Mouse (Mus musculus): ENCODE results near the gene Spry2. TPM values are rescaled to one million over a fixed set of nuclear protein-coding genes. Genes with fewer than 3 reads are reported as not detected.
A peak's percentile ranks its signal among the peaks of the same experiment; 100 is the strongest.

The Spry2 gene
- polyA plus RNA-seq, 1 experiment from 2014 or later: 88.9 TPM

- H3K27ac ChIP-seq (ENCODE audit: low read length): 0 out of 2 replicates have a peak overlapping the region, but pooled peaks have one; percentile 0
- H3K36me3 ChIP-seq (ENCODE audit: insufficient read depth, low read length): no peaks in the 10 kb centered on the region
- no peaks in the 10 kb centered on the region for H3K9me3 ChIP-seq (ENCODE audit: low read length)
- H3K4me1 ChIP-seq (ENCODE audit: insufficient read depth, low read depth, low read length): peaks cover 7% of the 10 kb centered on the region; the same call in 1 of the 2 replicates
- no peak for TF ChIP-seq EP300 (IDR thresholded peaks at IDR 0.05)
- no peak for TF ChIP-seq CTCF (IDR thresholded peaks at IDR 0.05)
- no peak overlapping the region for H3K4me2 ChIP-seq (replicated peaks; ENCODE audit: low read depth, low read length)
- no peak overlapping the region for H3K9ac ChIP-seq (replicated peaks; ENCODE audit: low read depth)
- peak; percentile 18; the same call in 1 of the 2 replicates for ATAC-seq
- no peak for DNase-seq (ENCODE audit: low spot score)
- no peaks in the 10 kb centered on the region for H3K27me3 ChIP-seq (replicated peaks; ENCODE audit: insufficient read depth, low read length)
- 16% methylated on average over 5 of the region's 5 CpGs for WGBS
- no peak overlapping the region for H3K4me3 ChIP-seq (ENCODE audit: low read depth, low read length)
Observed at GRCm38 (mm10) chr14:105922427-105922826, 25.8 kb upstream of the Spry2 start.

- Histone ChIP-seq H3K9ac (replicated peaks; ENCODE audit: low read depth) (no peak overlapping the region), H3K36me3 (ENCODE audit: insufficient read depth, low read length) (no peaks in the 10 kb centered on the region), H3K4me1 (ENCODE audit: insufficient read depth, low read depth, low read length) (peaks cover 7% of the 10 kb centered on the region; the same call in 1 of the 2 replicates), H3K27ac (ENCODE audit: low read length) (no peak overlapping the region), H3K27me3 (replicated peaks; ENCODE audit: insufficient read depth, low read length) (no peaks in the 10 kb centered on the region), H3K4me3 (ENCODE audit: low read depth, low read length) (no peak overlapping the region), H3K4me2 (replicated peaks; ENCODE audit: low read depth, low read length) (peak overlapping the region; percentile 23; the same call in 1 of the 2 replicates), H3K9me3 (ENCODE audit: low read length) (no peaks in the 10 kb centered on the region)
- DNase-seq (ENCODE audit: low spot score) (peak; percentile 41), ATAC-seq (no peak; the same call in 1 of the 2 replicates)
- WGBS: 4% methylated on average over 8 of the region's 8 CpGs
- TF ChIP-seq CTCF (IDR thresholded peaks at IDR 0.05) (no peak), EP300 (IDR thresholded peaks at IDR 0.05) (no peak)
Observed at GRCm38 (mm10) chr14:105921217-105921695, 24.6 kb upstream of the Spry2 start.

- H3K4me3 ChIP-seq (ENCODE audit: low read depth, low read length): no peak overlapping the region
- H3K9ac ChIP-seq (replicated peaks; ENCODE audit: low read depth): no peak overlapping the region
- ATAC-seq (peak; percentile 47), DNase-seq (ENCODE audit: low spot score) (no peak)
- peaks cover 7% of the 10 kb centered on the region; the same call in 1 of the 2 replicates for H3K4me1 ChIP-seq (ENCODE audit: insufficient read depth, low read depth, low read length)
- H3K27ac ChIP-seq (ENCODE audit: low read length): no peak overlapping the region
- H3K9me3 ChIP-seq (ENCODE audit: low read length): no peaks in the 10 kb centered on the region
- H3K4me2 ChIP-seq (replicated peaks; ENCODE audit: low read depth, low read length): peak overlapping the region; percentile 23; the same call in 1 of the 2 replicates
- TF ChIP-seq EP300 (IDR thresholded peaks at IDR 0.05) (no peak), CTCF (IDR thresholded peaks at IDR 0.05) (no peak)
- WGBS: 23% methylated on average over 23 of the region's 23 CpGs
- H3K36me3 ChIP-seq (ENCODE audit: insufficient read depth, low read length): no peaks in the 10 kb centered on the region
- H3K27me3 ChIP-seq (replicated peaks; ENCODE audit: insufficient read depth, low read length): no peaks in the 10 kb centered on the region
Observed at GRCm38 (mm10) chr14:105920395-105921216, 24.0 kb upstream of the Spry2 start.

GRCm38 (mm10) chr14:105907216-105907615 lies 10.6 kb upstream of the Spry2 start:
- no peak for TF ChIP-seq EP300 (IDR thresholded peaks at IDR 0.05)
- no peak for TF ChIP-seq CTCF (IDR thresholded peaks at IDR 0.05)
- no peak for ATAC-seq
- Histone ChIP-seq H3K36me3 (ENCODE audit: insufficient read depth, low read length) (no peaks in the 10 kb centered on the region), H3K4me2 (replicated peaks; ENCODE audit: low read depth, low read length) (no peak overlapping the region), H3K27me3 (replicated peaks; ENCODE audit: insufficient read depth, low read length) (no peaks in the 10 kb centered on the region), H3K4me1 (ENCODE audit: insufficient read depth, low read depth, low read length) (no peaks in the 10 kb centered on the region), H3K4me3 (ENCODE audit: low read depth, low read length) (no peak overlapping the region), H3K9ac (replicated peaks; ENCODE audit: low read depth) (no peak overlapping the region), H3K9me3 (ENCODE audit: low read length) (no peaks in the 10 kb centered on the region; the same call in 1 of the 2 replicates), H3K27ac (ENCODE audit: low read length) (no peak overlapping the region)
- 67% methylated on average over 6 of the region's 6 CpGs for WGBS
- DNase-seq (ENCODE audit: low spot score): no peak

GRCm38 (mm10) chr14:105905935-105906334 lies 9.3 kb upstream of the Spry2 start:
- TF ChIP-seq EP300 (IDR thresholded peaks at IDR 0.05): no peak
- no peak for TF ChIP-seq CTCF (IDR thresholded peaks at IDR 0.05)
- 77% methylated on average over 5 of the region's 5 CpGs for WGBS
- Histone ChIP-seq H3K4me2 (replicated peaks; ENCODE audit: low read depth, low read length) (no peak overlapping the region), H3K27me3 (replicated peaks; ENCODE audit: insufficient read depth, low read length) (no peaks in the 10 kb centered on the region), H3K9ac (replicated peaks; ENCODE audit: low read depth) (no peak overlapping the region), H3K9me3 (ENCODE audit: low read length) (no peaks in the 10 kb centered on the region; the same call in 1 of the 2 replicates), H3K4me3 (ENCODE audit: low read depth, low read length) (no peak overlapping the region), H3K27ac (ENCODE audit: low read length) (no peak overlapping the region), H3K36me3 (ENCODE audit: insufficient read depth, low read length) (no peaks in the 10 kb centered on the region), H3K4me1 (ENCODE audit: insufficient read depth, low read depth, low read length) (no peaks in the 10 kb centered on the region)
- DNase-seq (ENCODE audit: low spot score): no peak
- ATAC-seq: no peak

- 94% methylated on average over 4 of the region's 4 CpGs for WGBS
- no peak for DNase-seq (ENCODE audit: low spot score)
- no peak overlapping the region for H3K9ac ChIP-seq (replicated peaks; ENCODE audit: low read depth)
- H3K27ac ChIP-seq (ENCODE audit: low read length): no peak overlapping the region
- ATAC-seq: no peak
- H3K9me3 ChIP-seq (ENCODE audit: low read length): no peaks in the 10 kb centered on the region; the same call in 1 of the 2 replicates
- no peak for TF ChIP-seq CTCF (IDR thresholded peaks at IDR 0.05)
- no peaks in the 10 kb centered on the region for H3K27me3 ChIP-seq (replicated peaks; ENCODE audit: insufficient read depth, low read length)
- no peaks in the 10 kb centered on the region for H3K4me1 ChIP-seq (ENCODE audit: insufficient read depth, low read depth, low read length)
- H3K4me2 ChIP-seq (replicated peaks; ENCODE audit: low read depth, low read length): no peak overlapping the region
- no peak overlapping the region for H3K4me3 ChIP-seq (ENCODE audit: low read depth, low read length)
- H3K36me3 ChIP-seq (ENCODE audit: insufficient read depth, low read length): no peaks in the 10 kb centered on the region
Observed at GRCm38 (mm10) chr14:105905509-105905908, 8.9 kb upstream of the Spry2 start.
